Mouse (Mus musculus) midbrain, postnatal 0 days (tissue): Measurements from ENCODE around the gene Morf4l1. TPM values are rescaled to one million over a fixed set of nuclear protein-coding genes. Genes with fewer than 3 reads are reported as not detected.
"Not testable (repeated sequence)": the region's sequence is repeated elsewhere in the genome, so short reads cannot be mapped to it uniquely, and the experiment has no call there.

ENCODE experiments used
- ATAC-seq: fragments of 200-750 bp; cut with Nextera tagmentation; 2 replicates; pipeline ENCODE4 v1.8.0; 2017; ENCODE audit warnings: moderate number of reproducible peaks, mild to moderate bottlenecking, moderate TSS enrichment, moderate library complexity; ENCODE audit not compliant: low FRiP score
- DNase-seq: peaks from one replicate; pipeline ENCODE4 v3.0.0-alpha.2; 2015; ENCODE audit warnings: low spot score
- H3K27ac ChIP-seq: fragments of 300-500 bp; sonication (generic); 2 replicates; pipeline ENCODE4 v1.5.1; 2014; ENCODE audit warnings: low read depth, mild to moderate bottlenecking, low read length, mixed read lengths
- H3K27me3 ChIP-seq: fragments of 300-500 bp; sonication (generic); 2 replicates; pipeline ENCODE4 v1.6.1; 2014; ENCODE audit warnings: low read length, control low read depth, mixed read lengths; ENCODE audit not compliant: insufficient read depth
- H3K36me3 ChIP-seq: fragments of 300-500 bp; sonication (generic); 2 replicates; pipeline ENCODE4 v1.6.1; 2014; ENCODE audit warnings: low read length, control low read depth, mixed read lengths; ENCODE audit not compliant: insufficient read depth
- H3K4me1 ChIP-seq: fragments of 300-500 bp; sonication (generic); 2 replicates; pipeline ENCODE4 v1.6.1; 2014; ENCODE audit warnings: mild to moderate bottlenecking, control low read depth, antibody characterized with exemption, low read length, mixed read lengths; ENCODE audit not compliant: insufficient read depth
- H3K4me2 ChIP-seq: fragments of 300-500 bp; sonication (generic); 2 replicates; pipeline ENCODE4 v1.6.1; 2014; ENCODE audit warnings: low read depth, mild to moderate bottlenecking, low read length, mixed read lengths; ENCODE audit not compliant: poor library complexity, severe bottlenecking
- H3K4me3 ChIP-seq: fragments of 300-500 bp; sonication (generic); 2 replicates; pipeline ENCODE4 v1.5.1; 2014; ENCODE audit warnings: low read depth, mild to moderate bottlenecking, low read length, moderate library complexity
- H3K9ac ChIP-seq: fragments of 300-500 bp; sonication (generic); replicated peaks from 2 replicates; pipeline ENCODE4 v1.6.1; 2014; ENCODE audit warnings: mild to moderate bottlenecking, low read length, moderate library complexity, mixed read lengths; ENCODE audit not compliant: poor library complexity, severe bottlenecking
- H3K9me3 ChIP-seq: fragments of 300-500 bp; sonication (generic); 2 replicates; pipeline ENCODE4 v1.6.1; 2016; ENCODE audit warnings: low read length, control low read depth
- CTCF ChIP-seq: IDR thresholded peaks from 2 replicates; pipeline ENCODE4 v1.5.1; 2016; ENCODE audit warnings: antibody characterized with exemption, mild to moderate bottlenecking
- WGBS: fragments of 180-500 bp; shearing (Covaris S2); extraction: QIAGEN DNeasy Blood & Tissue Kit; methylation state at CpG from one replicate; pipeline ENCODE4 v1.1.7; 2014; 5-methylcytosine and 5-hydroxymethylcytosine counted together
- polyA plus RNA-seq: library from polyadenylated mRNA; unstranded; fragments of >200 nt; fragmentation: Nextera tagmentation; extraction: Ambion mirVana; gene quantifications from 2 replicates; pipeline ENCODE4 v1.2.1, GENCODE M21; 2015
- total RNA-seq: library from RNA; depleted of rRNA; stranded (reverse); fragments of >200 nt; gene quantifications from 2 replicates; pipeline ENCODE4 v1.2.3, GENCODE M21; 2014

Morf4l1 gene
- total and polyA plus RNA-seq, 2 experiments from 2014 or later = 241 to 652 TPM

- Histone ChIP-seq H3K9me3 (no peaks in the 10 kb centered on the region), H3K9ac (no peak overlapping the region), H3K27ac (no peak overlapping the region), H3K27me3 (no peaks in the 10 kb centered on the region), H3K4me1 (no peaks in the 10 kb centered on the region), H3K4me3 (no peak overlapping the region), H3K4me2 (no peak overlapping the region), H3K36me3 (no peaks in the 10 kb centered on the region)
- ATAC-seq (no peak), DNase-seq (no peak)
- 86% methylated on average over 5 of the region's 5 CpGs for WGBS
- no peak for TF ChIP-seq CTCF
Measured at GRCm38 (mm10) chr9:90076131-90076530, 38.4 kb downstream of the Morf4l1 start.

- Histone ChIP-seq H3K4me2 (no peak overlapping the region), H3K4me1 (no peaks in the 10 kb centered on the region), H3K4me3 (no peak overlapping the region), H3K36me3 (no peaks in the 10 kb centered on the region), H3K27ac (no peak overlapping the region), H3K27me3 (no peaks in the 10 kb centered on the region), H3K9ac (no peak overlapping the region), H3K9me3 (no peaks in the 10 kb centered on the region)
- WGBS = 90% methylated on average over 4 of the region's 4 CpGs
- DNase-seq (no peak), ATAC-seq (no peak)
- TF ChIP-seq CTCF = no peak
Measured at GRCm38 (mm10) chr9:90075336-90075735, 39.2 kb downstream of the Morf4l1 start.

GRCm38 (mm10) chr9:90070174-90070573 lies 44.4 kb downstream of the Morf4l1 start:
- H3K36me3 ChIP-seq = no peaks in the 10 kb centered on the region
- H3K4me1 ChIP-seq = no peaks in the 10 kb centered on the region
- H3K27ac ChIP-seq = no peak overlapping the region
- no peak overlapping the region for H3K9ac ChIP-seq
- no peak overlapping the region for H3K4me2 ChIP-seq
- WGBS = 81% methylated on average over 7 of the region's 7 CpGs
- H3K4me3 ChIP-seq = no peak overlapping the region
- ATAC-seq (no peak), DNase-seq (no peak)
- TF ChIP-seq CTCF = no peak
- no peaks in the 10 kb centered on the region for H3K27me3 ChIP-seq
- H3K9me3 ChIP-seq = no peaks in the 10 kb centered on the region

GRCm38 (mm10) chr9:90069485-90069884 lies 45.1 kb downstream of the Morf4l1 start:
- H3K27me3 ChIP-seq = no peaks in the 10 kb centered on the region
- ATAC-seq (no peak), DNase-seq (no peak)
- H3K9me3 ChIP-seq = no peaks in the 10 kb centered on the region
- no peaks in the 10 kb centered on the region for H3K36me3 ChIP-seq
- TF ChIP-seq CTCF = no peak
- no peak overlapping the region for H3K4me3 ChIP-seq
- no peak overlapping the region for H3K27ac ChIP-seq
- no peak overlapping the region for H3K9ac ChIP-seq
- 90% methylated on average over 7 of the region's 7 CpGs for WGBS
- no peaks in the 10 kb centered on the region for H3K4me1 ChIP-seq
- no peak overlapping the region for H3K4me2 ChIP-seq

- Histone ChIP-seq H3K27ac (no peak overlapping the region), H3K27me3 (no peaks in the 10 kb centered on the region), H3K9ac (no peak overlapping the region), H3K4me3 (no peak overlapping the region), H3K9me3 (no peaks in the 10 kb centered on the region), H3K4me1 (no peaks in the 10 kb centered on the region), H3K36me3 (no peaks in the 10 kb centered on the region), H3K4me2 (no peak overlapping the region)
- TF ChIP-seq CTCF = no peak
- WGBS = 92% methylated on average over 6 of the region's 6 CpGs
- no peak for ATAC-seq
- DNase-seq = no peak
Measured at GRCm38 (mm10) chr9:90068786-90069185, 45.8 kb downstream of the Morf4l1 start.

GRCm38 (mm10) chr9:90067341-90067740 lies 47.2 kb downstream of the Morf4l1 start:
- no peak for ATAC-seq
- no peak for TF ChIP-seq CTCF
- no peaks in the 10 kb centered on the region for H3K4me1 ChIP-seq
- H3K9me3 ChIP-seq = no peaks in the 10 kb centered on the region
- H3K27me3 ChIP-seq = no peaks in the 10 kb centered on the region
- no peak overlapping the region for H3K9ac ChIP-seq
- DNase-seq = no peak
- no peak overlapping the region for H3K4me2 ChIP-seq
- 88% methylated on average over 2 of the region's 2 CpGs for WGBS
- H3K4me3 ChIP-seq = no peak overlapping the region
- H3K36me3 ChIP-seq = no peaks in the 10 kb centered on the region
- no peak overlapping the region for H3K27ac ChIP-seq

GRCm38 (mm10) chr9:90060932-90061331 lies 53.6 kb downstream of the Morf4l1 start:
- not testable (repeated sequence) for H3K27ac ChIP-seq, H3K27me3 ChIP-seq, H3K4me1 ChIP-seq, ATAC-seq, H3K4me3 ChIP-seq, H3K9me3 ChIP-seq, DNase-seq, H3K4me2 ChIP-seq, H3K36me3 ChIP-seq, H3K9ac ChIP-seq
- 93% methylated on average over 5 of the region's 5 CpGs for WGBS
